Mouse (Mus musculus) liver, adult 2 months (tissue): ENCODE measurements at regions not wholly inside any gene's neighbourhood (a gene's known extent, or its start where the extent isn't known, plus 50 kb on each side); places are given as distances from the start of the nearest gene placed in this dataset.

Source experiments
- DNase-seq: peaks from one replicate; pipeline ENCODE4 v3.0.0-alpha.2; 2011; ENCODE audit warnings: low read depth, low spot score; ENCODE audit errors: extremely low read depth
- H3K27ac ChIP-seq: fragments of 200-500 bp; replicated peaks from 2 replicates; pipeline ENCODE4 v1.5.1; 2012; ENCODE audit warnings: low read depth, mild to moderate bottlenecking, control low read depth, inconsistent platforms, low read length; ENCODE audit not compliant: insufficient read depth
- H3K27me3 ChIP-seq: fragments of 200-500 bp; 2 replicates; pipeline ENCODE4 v1.6.1; 2012; ENCODE audit warnings: mild to moderate bottlenecking, moderate library complexity, low read length, inconsistent platforms; ENCODE audit not compliant: control insufficient read depth, insufficient read depth
- H3K36me3 ChIP-seq: fragments of 200-500 bp; 2 replicates; pipeline ENCODE4 v1.6.1; 2012; ENCODE audit warnings: low read length, inconsistent platforms; ENCODE audit not compliant: control insufficient read depth, insufficient read depth
- H3K4me1 ChIP-seq: fragments of 200-500 bp; 2 replicates; pipeline ENCODE4 v1.6.1; 2011; ENCODE audit warnings: low read length; ENCODE audit not compliant: control insufficient read depth, insufficient read depth
- H3K4me3 ChIP-seq: fragments of 200-500 bp; 2 replicates; pipeline ENCODE4 v1.5.1; 2011; ENCODE audit warnings: low read depth, mild to moderate bottlenecking, control low read depth, low read length, moderate library complexity; ENCODE audit not compliant: insufficient read depth
- H3K79me2 ChIP-seq: fragments of 200-500 bp; 2 replicates; pipeline ENCODE4 v1.6.1; 2012; ENCODE audit warnings: inconsistent platforms, mild to moderate bottlenecking, low read length, moderate library complexity; ENCODE audit not compliant: control insufficient read depth, insufficient read depth
- H3K9ac ChIP-seq: fragments of 200-500 bp; 2 replicates; pipeline ENCODE4 v1.6.1; 2012; ENCODE audit warnings: low read depth, mild to moderate bottlenecking, control low read depth, inconsistent platforms, low read length
- CTCF ChIP-seq: fragments of 200-500 bp; IDR thresholded peaks from 2 replicates; pipeline ENCODE4 v1.5.1; 2011; ENCODE audit warnings: low read depth, low read length, control low read depth
- POLR2A ChIP-seq: fragments of 200-500 bp; IDR thresholded peaks from 2 replicates; pipeline ENCODE4 v1.6.1; 2011; ENCODE audit warnings: low read length, control low read depth; ENCODE audit not compliant: insufficient read depth; ENCODE audit errors: extremely low read depth
- WGBS: fragments of 180-500 bp; shearing (Covaris S2); methylation state at CpG from one replicate; pipeline ENCODE4 v1.1.7; 2018; 5-methylcytosine and 5-hydroxymethylcytosine counted together

DNA sequence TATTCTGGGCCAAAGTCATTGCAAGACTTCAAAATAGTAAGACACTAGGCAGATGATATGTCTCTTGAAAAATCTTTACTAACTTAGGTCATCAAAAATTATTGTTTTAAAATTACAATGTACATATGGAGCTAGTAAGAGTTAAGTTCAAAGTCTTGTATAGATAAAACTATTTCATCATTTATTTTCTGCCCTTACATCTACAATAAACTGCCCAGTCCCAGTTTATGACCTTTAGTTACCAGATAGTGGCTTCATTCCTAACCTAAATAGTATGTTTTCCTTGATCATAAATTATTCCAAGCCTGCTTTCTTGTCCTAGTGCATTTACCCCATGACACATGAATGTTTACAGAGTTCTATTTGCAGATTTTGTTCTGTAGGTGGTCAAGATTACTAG, 72.9 kb downstream of the Manea start:
- H3K27ac ChIP-seq = no peak overlapping the region
- H3K9ac ChIP-seq = no peak overlapping the region
- H3K4me3 ChIP-seq = no peak overlapping the region
- no peaks in the 10 kb centered on the region for H3K27me3 ChIP-seq
- no peaks in the 10 kb centered on the region for H3K36me3 ChIP-seq
- DNase-seq = no peak
- no peaks in the 10 kb centered on the region for H3K4me1 ChIP-seq
- TF ChIP-seq CTCF = no peak
- no peak for TF ChIP-seq POLR2A
- no peaks in the 10 kb centered on the region for H3K79me2 ChIP-seq

DNA sequence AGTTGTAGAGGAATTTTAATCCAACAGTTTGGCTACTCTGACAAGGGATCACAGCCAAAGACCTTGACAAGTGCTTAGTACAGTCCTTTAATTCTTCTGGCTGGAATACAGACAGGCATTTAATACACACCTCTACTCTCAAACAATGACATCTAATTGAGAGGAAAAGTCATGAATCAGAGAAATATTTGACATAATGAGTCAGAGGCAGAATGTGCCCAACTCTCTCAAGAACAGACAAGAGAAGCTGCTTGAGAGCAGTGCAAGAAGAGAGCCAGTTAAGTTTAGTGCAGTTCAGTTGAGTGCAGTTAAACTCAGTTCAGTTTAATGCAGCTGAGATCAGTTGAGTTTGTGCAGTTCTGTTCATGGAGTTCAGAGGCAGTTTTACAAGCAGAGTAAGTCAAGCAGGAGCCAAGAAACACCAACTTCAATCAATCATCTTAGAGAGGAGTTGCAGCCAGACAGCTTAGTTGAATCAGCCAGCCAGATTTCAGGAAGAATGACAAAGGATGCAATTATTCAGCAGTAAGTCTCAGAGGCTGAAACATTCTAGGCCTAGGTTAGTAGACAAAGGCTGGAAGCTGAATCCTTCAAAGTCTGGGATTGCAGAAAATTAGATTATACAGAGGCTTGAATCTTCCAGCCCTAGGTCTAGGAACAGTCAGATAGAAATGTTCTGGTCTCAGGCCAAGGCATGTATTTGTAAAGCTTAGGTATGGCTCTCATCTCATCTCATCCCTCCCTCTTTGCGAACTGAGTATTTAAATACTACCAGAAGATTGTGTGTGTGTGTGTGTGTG, 87.3 kb downstream of the Manea start:
- H3K36me3 ChIP-seq = no peaks in the 10 kb centered on the region
- no peak overlapping the region for H3K27ac ChIP-seq
- H3K27me3 ChIP-seq = no peaks in the 10 kb centered on the region
- H3K79me2 ChIP-seq = no peaks in the 10 kb centered on the region
- DNase-seq = no peak
- H3K4me1 ChIP-seq = no peaks in the 10 kb centered on the region
- no peak overlapping the region for H3K4me3 ChIP-seq
- no peak overlapping the region for H3K9ac ChIP-seq
- WGBS = 59% methylated on average over 1 of the region's 1 CpGs
- TF ChIP-seq POLR2A = no peak
- TF ChIP-seq CTCF = no peak

DNA sequence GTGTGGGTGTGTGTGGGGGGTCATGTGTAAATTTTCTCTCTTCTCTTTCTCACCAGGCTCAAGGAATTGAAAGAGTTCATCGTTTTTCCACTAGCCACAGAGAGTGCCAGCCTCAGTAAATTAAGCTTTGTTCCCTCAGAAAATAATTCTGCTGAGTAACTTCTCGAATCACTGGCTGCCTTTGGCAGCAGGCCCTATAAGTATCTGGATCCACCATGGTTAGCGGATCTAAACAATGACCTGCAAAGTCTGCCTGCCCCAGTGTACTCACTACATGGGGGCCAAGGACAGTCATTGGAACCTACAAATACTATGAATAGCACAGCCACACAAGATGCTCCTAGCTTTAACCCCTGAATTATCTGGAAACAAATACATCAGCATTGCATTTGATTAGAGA, 90.8 kb downstream of the Manea start:
- H3K36me3 ChIP-seq = no peaks in the 10 kb centered on the region
- no peaks in the 10 kb centered on the region for H3K27me3 ChIP-seq
- no peaks in the 10 kb centered on the region for H3K79me2 ChIP-seq
- TF ChIP-seq CTCF (no peak), POLR2A (no peak)
- no peak overlapping the region for H3K9ac ChIP-seq
- H3K4me3 ChIP-seq = no peak overlapping the region
- WGBS = 65% methylated on average over 3 of the region's 3 CpGs
- DNase-seq = no peak
- H3K4me1 ChIP-seq = no peaks in the 10 kb centered on the region
- no peak overlapping the region for H3K27ac ChIP-seq

DNA sequence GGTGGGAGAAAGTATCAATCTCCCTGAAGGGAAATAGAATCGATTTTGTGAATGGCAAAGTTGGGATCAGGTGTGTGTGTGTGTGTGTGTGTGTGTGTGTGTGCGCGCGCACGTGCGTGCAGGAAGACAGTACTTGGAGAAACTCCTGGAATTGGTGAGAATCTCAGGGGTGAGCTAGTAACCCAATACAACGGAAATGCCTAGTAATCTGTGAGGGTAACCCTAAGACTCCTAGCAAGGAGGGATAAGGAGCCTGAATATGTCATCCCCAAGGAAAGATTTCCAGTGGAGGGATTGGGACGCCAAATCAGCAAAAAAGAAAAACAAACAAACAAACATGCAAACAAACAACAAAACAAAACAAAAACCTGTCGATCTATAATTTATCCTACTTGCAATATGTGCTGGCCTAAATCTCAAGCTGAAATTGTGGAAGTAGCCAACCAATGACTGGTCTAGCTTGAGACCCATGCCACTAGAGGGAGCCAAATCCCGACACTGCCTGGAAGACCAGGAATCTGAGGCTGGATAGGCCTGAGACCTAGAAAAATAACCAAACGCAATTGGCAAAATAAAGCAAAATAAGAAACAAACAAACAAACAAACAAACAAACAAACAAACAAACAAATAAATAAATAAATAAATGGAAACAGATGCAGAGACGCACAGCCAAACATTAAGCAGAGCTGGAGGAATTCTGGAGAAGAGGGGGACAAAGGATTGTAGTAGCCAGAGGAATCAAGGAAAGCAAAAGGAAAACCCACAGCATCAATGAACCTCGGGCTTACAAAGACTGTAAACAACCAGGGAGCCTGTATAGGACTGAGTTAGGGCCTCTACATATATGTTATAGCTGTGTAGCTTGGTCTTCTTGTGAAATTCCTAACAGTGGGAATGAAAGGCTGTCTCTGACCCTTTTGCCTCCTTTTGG, 98.5 kb downstream of the Manea start:
- Histone ChIP-seq H3K36me3 (no peaks in the 10 kb centered on the region), H3K27me3 (no peaks in the 10 kb centered on the region), H3K9ac (no peak overlapping the region), H3K4me1 (no peaks in the 10 kb centered on the region), H3K27ac (no peak overlapping the region), H3K79me2 (no peaks in the 10 kb centered on the region), H3K4me3 (no peak overlapping the region)
- WGBS = 56% methylated on average over 13 of the region's 13 CpGs
- peak; percentile 56 for DNase-seq
- TF ChIP-seq CTCF (peak; percentile 82), POLR2A (no peak)

DNA sequence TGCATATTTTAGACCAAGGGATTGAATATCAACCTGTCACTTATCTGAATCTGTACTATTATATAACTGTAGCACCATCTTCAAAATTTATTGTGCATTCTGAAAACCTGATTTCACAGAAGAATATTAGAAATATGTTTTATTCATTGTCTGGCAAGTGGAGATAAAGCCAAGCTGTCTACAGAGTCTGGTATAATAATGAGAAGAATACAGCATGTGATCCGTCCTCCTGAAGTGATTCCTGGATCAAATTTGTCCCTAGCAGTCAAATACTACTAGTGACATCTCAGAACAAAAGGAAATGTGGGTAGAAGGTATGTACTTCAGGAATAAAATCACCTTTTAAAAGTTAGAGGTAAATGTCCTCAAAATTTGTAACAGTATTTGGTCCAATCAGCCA, 123.4 kb downstream of the Manea start:
- Histone ChIP-seq H3K27me3 (no peaks in the 10 kb centered on the region), H3K79me2 (no peaks in the 10 kb centered on the region), H3K9ac (no peak overlapping the region), H3K4me3 (no peak overlapping the region), H3K36me3 (no peaks in the 10 kb centered on the region), H3K27ac (no peak overlapping the region), H3K4me1 (no peaks in the 10 kb centered on the region)
- no peak for TF ChIP-seq POLR2A
- no peak for TF ChIP-seq CTCF
- no peak for DNase-seq
- 53% methylated on average over 1 of the region's 1 CpGs for WGBS
